Mouse (Mus musculus) G1E (cell line): ENCODE measurements around the gene Kcng4. TPM values are rescaled to one million over a fixed set of nuclear protein-coding genes. Genes with fewer than 3 reads are reported as not detected.

Source experiments
- ATAC-seq: 2 replicates; pipeline ENCODE4 v1.8.0; 2016; ENCODE audit warnings: mild to moderate bottlenecking; ENCODE audit not compliant: insufficient number of reproducible peaks, poor library complexity, low FRiP score, severe bottlenecking; ENCODE audit errors: extremely low read depth
- DNase-seq: peaks from one replicate; pipeline ENCODE4 v3.0.0; 2012; ENCODE audit warnings: low spot score
- H3K27me3 ChIP-seq: 2 replicates; pipeline ENCODE4 v1.6.1; 2012; ENCODE audit warnings: mild to moderate bottlenecking, low read length, inconsistent platforms; ENCODE audit not compliant: insufficient read depth
- H3K36me3 ChIP-seq: replicated peaks from 2 replicates; pipeline ENCODE3; 2012; ENCODE audit warnings: mild to moderate bottlenecking, inconsistent platforms
- H3K4me1 ChIP-seq: 2 replicates; pipeline ENCODE4 v1.6.1; 2012; ENCODE audit warnings: low read depth, low read length, inconsistent platforms, mixed read lengths; ENCODE audit not compliant: insufficient read depth
- H3K4me3 ChIP-seq: 2 replicates; pipeline ENCODE4 v1.5.1; 2012; ENCODE audit warnings: low read depth, mild to moderate bottlenecking, inconsistent platforms, low read length, moderate library complexity, mixed read lengths
- H3K9me3 ChIP-seq: replicated peaks from 2 replicates; pipeline ENCODE4 v1.6.1; 2012; ENCODE audit warnings: inconsistent platforms
- CTCF ChIP-seq: IDR thresholded peaks from 2 replicates; pipeline ENCODE4 v1.5.1; 2012; ENCODE audit warnings: low read depth, low read length, inconsistent platforms, mixed read lengths
- GATA1 ChIP-seq: IDR thresholded peaks from 2 replicates; pipeline ENCODE4 v1.6.1; 2012; ENCODE audit warnings: borderline replicate concordance, low read length, inconsistent platforms, mixed read lengths
- GATA2 ChIP-seq: IDR thresholded peaks from 2 replicates; pipeline ENCODE4 v1.6.1; 2012; ENCODE audit warnings: low read depth, low read length, inconsistent platforms, borderline replicate concordance
- POLR2AphosphoS5 ChIP-seq: IDR thresholded peaks from 2 replicates; pipeline ENCODE4 v1.6.1; 2012; ENCODE audit warnings: low read depth, low read length, inconsistent platforms; ENCODE audit not compliant: insufficient replicate concordance
- TAL1 ChIP-seq: conservative IDR thresholded peaks from 2 replicates; pipeline ENCODE4 v1.6.1; 2012; ENCODE audit warnings: low read depth, low read length, inconsistent platforms, mixed read lengths
- polyA plus RNA-seq: library from polyadenylated mRNA; stranded (reverse); fragments of >175 nt; gene quantifications from 2 replicates; pipeline ENCODE4 v1.2.3, GENCODE M21; 2012
- total RNA-seq, 2 experiments: library from RNA; stranded (forward) in 1 of 2; stranded (reverse) in 1 of 2; fragments of 200-1000 nt in 1 of 2; fragments of >200 nt in 1 of 2; fragmentation: Nextera tagmentation in 1 of 2; gene quantifications; 2 replicates each; pipeline ENCODE4 v1.2.3; 2014 to 2017

Gene Kcng4
- total and polyA plus RNA-seq, 3 experiments, result 0.11 TPM; not detected in 2

GRCm38 (mm10) chr8:119661892-119662291, 26.4 kb upstream of the Kcng4 start:
- peaks cover 23% of the 10 kb centered on the region for H3K27me3 ChIP-seq
- no peaks in the 10 kb centered on the region for H3K36me3 ChIP-seq
- no peak for DNase-seq
- no peak overlapping the region for H3K4me3 ChIP-seq
- TF ChIP-seq GATA1 (no peak), CTCF (no peak)
- no peaks in the 10 kb centered on the region for H3K4me1 ChIP-seq
- H3K9me3 ChIP-seq, result no peaks in the 10 kb centered on the region
- no peak for ATAC-seq

DNA sequence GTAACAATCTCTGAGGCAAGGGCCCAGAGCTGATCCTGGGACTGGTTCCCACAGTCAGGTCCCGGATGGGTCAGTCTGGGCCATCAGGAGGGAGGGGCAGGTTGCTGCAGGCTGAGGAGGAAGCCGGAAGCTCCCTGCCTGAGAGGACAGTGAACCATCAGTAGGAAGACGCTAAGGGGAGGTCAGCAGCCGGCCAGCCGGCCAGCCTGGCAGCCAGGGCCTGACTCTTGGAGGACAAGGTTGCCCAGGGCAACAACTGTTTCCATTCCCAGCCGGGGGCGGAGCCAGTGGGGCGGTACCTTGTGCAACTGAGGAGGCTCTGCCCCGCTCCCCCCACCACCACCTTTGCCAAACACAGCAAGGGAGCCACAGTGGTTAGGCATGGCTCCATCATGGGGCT, 25.6 kb upstream of the Kcng4 start:
- Histone ChIP-seq H3K9me3 (no peaks in the 10 kb centered on the region), H3K27me3 (peaks cover 18% of the 10 kb centered on the region), H3K36me3 (no peaks in the 10 kb centered on the region), H3K4me1 (no peaks in the 10 kb centered on the region), H3K4me3 (no peak overlapping the region)
- no peak for TF ChIP-seq GATA1
- TF ChIP-seq POLR2AphosphoS5, result no peak
- DNase-seq (no peak), ATAC-seq (no peak)

- DNase-seq (no peak), ATAC-seq (no peak)
- Histone ChIP-seq H3K36me3 (no peaks in the 10 kb centered on the region), H3K9me3 (no peaks in the 10 kb centered on the region), H3K4me3 (no peak overlapping the region), H3K27me3 (0 out of 2 replicates have a peak, but pooled peaks cover 4% of the 10 kb centered on the region), H3K4me1 (no peaks in the 10 kb centered on the region)
- TF ChIP-seq GATA2, result no peak
- no peak for TF ChIP-seq TAL1
- TF ChIP-seq CTCF, result no peak
- TF ChIP-seq POLR2AphosphoS5, result no peak
- no peak for TF ChIP-seq GATA1
These were observed 21.4 kb upstream of the Kcng4 start for GRCm38 (mm10) chr8:119656709-119657464.

- H3K4me1 ChIP-seq, result no peaks in the 10 kb centered on the region
- peaks cover 4% of the 10 kb centered on the region for H3K9me3 ChIP-seq
- no peaks in the 10 kb centered on the region for H3K36me3 ChIP-seq
- TF ChIP-seq TAL1, result no peak
- TF ChIP-seq GATA1, result no peak
- TF ChIP-seq CTCF, result no peak
- TF ChIP-seq GATA2, result no peak
- DNase-seq (no peak), ATAC-seq (no peak)
- H3K27me3 ChIP-seq, result peaks cover 2% of the 10 kb centered on the region; the same call in 1 of the 2 replicates
- no peak overlapping the region for H3K4me3 ChIP-seq
These were observed 15.8 kb upstream of the Kcng4 start for GRCm38 (mm10) chr8:119651324-119651723.

GRCm38 (mm10) chr8:119646846-119647245, 11.4 kb upstream of the Kcng4 start:
- Histone ChIP-seq H3K27me3 (peaks cover 2% of the 10 kb centered on the region; the same call in 1 of the 2 replicates), H3K4me3 (no peak overlapping the region), H3K4me1 (no peaks in the 10 kb centered on the region), H3K9me3 (peaks cover 6% of the 10 kb centered on the region), H3K36me3 (no peaks in the 10 kb centered on the region)
- no peak for TF ChIP-seq POLR2AphosphoS5
- no peak for TF ChIP-seq GATA1
- TF ChIP-seq TAL1, result no peak
- TF ChIP-seq GATA2, result no peak
- no peak for TF ChIP-seq CTCF
- no peak for DNase-seq
- ATAC-seq, result no peak

DNA sequence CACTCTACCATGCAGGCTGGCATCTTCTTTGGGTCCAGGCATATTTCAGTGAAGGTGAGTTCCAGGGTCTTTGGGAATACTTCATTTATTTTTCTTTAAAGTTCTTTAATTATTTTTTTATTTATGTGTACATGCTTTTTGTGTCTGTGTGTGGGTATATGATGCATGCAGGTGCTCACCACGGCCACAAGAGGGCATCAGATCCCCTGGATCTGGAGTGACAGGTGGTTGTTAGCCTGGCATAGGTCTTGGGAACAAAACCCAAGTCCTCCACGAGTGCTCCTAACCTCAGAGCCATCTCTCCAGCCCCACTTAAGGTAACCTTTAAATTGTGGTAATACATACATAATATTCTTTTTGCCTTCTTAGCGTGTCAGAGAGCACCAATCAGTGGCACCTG, 10.7 kb upstream of the Kcng4 start:
- peaks cover 2% of the 10 kb centered on the region; the same call in 1 of the 2 replicates for H3K27me3 ChIP-seq
- no peak for ATAC-seq
- DNase-seq, result no peak
- H3K36me3 ChIP-seq, result no peaks in the 10 kb centered on the region
- TF ChIP-seq CTCF (0 out of 2 replicates have a peak, but pooled peaks have one; percentile 23), GATA2 (no peak)
- no peak overlapping the region for H3K4me3 ChIP-seq
- H3K9me3 ChIP-seq, result peaks cover 6% of the 10 kb centered on the region
- no peaks in the 10 kb centered on the region for H3K4me1 ChIP-seq
